Mouse (Mus musculus): ENCODE measurements at regions not wholly inside any gene's neighbourhood (a gene's known extent, or its start where the extent isn't known, plus 50 kb on each side); places are given as distances from the start of the nearest gene placed in this dataset.

DNA sequence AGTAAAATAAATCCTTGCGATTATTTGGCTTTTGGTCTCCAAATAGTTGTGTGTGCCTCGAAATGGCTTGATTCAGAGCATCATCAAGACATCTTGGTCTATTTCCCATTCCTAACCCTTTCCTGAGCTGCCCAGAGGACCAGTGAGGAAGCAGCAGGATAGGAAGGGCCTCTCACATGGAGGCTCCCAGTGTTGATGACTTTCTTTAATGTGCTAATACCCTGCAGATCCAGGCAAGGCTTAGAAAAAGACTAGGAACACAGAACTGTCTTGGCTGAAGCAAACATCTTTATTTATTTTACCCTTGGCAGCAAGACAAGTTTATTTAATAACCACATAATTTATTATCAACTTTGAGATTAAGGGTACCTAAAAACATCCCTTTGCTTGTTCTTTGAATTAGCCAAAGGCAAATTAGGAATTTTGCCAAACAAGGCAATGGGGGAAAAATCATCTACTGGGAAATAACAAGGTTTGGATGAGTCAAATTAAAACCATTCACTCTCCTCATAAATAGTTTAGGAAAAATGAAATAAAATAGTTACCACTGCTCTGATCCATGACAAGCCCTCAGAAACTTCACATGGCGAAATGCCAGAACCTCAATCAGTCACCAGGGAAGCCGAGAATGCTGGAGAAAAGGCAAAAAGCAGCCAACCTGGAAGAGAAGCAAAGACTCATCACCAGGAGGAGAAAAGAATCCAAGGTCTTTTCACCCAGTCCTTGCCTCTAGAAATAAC is 263.1 kb upstream of the 1700056E22Rik start:
- TF ChIP-seq POLR2A (IDR thresholded peaks at IDR 0.05; ENCODE audit: low read depth, low read length) (no peak), CTCF (IDR thresholded peaks at IDR 0.05; ENCODE audit: borderline replicate concordance, insufficient read depth, low read length) (no peak)
